Mouse (Mus musculus): ENCODE measurements around the gene Sec13. TPM values are rescaled to one million over a fixed set of nuclear protein-coding genes. Genes with fewer than 3 reads are reported as not detected.

The Sec13 gene
- polyA plus RNA-seq, 1 experiment from 2014 or later: 289 TPM

DNA sequence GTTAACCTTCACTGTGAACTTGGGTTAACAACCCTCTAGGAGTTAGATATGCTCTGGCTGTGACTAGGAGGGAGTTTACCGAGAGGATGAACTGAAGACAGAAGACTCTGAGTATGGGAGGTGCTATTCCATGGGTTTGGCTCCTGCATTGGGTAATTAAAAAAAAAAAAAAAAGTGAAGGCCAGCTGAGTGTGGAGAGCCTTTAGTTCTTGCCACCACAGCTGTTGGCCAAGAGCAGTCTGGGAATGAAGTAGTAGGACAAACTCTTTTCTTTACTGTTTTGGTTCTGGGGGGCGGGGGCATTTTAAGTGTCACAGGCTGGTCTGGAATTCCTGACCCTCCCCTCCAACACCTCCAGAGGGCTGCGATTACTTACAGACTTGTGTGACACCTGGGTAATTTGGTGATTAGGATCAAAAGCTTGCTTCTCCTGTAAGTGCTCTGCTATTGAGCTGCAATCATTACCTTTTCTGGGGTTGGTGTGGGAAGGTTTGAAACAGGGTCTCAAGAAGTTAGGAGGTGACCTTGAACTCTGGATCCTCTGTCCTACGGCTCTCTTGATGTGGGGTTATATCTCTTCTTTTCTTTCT is 44.7 kb downstream of the Sec13 start:
- DNase-seq (ENCODE audit: extremely low spot score, low spot score): no peak
- Histone ChIP-seq H3K36me3 (replicated peaks) (peaks cover 18% of the 10 kb centered on the region), H3K4me3 (peak overlapping the region; percentile 93), H3K27me3 (ENCODE audit: poor library complexity, severe bottlenecking) (no peaks in the 10 kb centered on the region), H3K27ac (peak overlapping the region; percentile 90), H3K4me1 (peaks cover 40% of the 10 kb centered on the region), H3K9me3 (no peaks in the 10 kb centered on the region)
- 84% methylated on average over 4 of the region's 4 CpGs for WGBS

DNA sequence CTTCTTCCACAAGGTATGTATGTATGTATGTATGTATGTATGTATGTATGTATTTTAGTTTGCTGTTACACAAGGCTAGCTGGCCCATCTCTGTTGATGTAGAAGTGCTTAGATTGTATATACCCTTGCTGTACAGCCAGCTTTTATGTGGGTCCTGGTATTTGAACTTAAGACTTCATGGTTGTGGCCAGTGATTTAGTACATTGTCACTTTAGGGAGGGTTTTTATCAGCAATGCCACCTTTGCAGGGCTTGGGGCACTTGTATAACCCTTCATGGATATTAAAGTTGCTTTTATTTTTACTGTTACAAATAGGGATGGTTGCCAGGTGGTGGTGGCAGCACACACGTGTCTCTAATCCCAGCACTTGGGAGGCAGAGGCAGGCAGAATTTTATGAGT is 45.3 kb downstream of the Sec13 start:
- WGBS: 76% methylated on average over 1 of the region's 1 CpGs
- Histone ChIP-seq H3K9me3 (no peaks in the 10 kb centered on the region), H3K27me3 (ENCODE audit: poor library complexity, severe bottlenecking) (no peaks in the 10 kb centered on the region), H3K27ac (no peak overlapping the region), H3K4me1 (peaks cover 44% of the 10 kb centered on the region), H3K4me3 (no peak overlapping the region), H3K36me3 (replicated peaks) (peaks cover 11% of the 10 kb centered on the region)
- no peak for DNase-seq (ENCODE audit: extremely low spot score, low spot score)

DNA sequence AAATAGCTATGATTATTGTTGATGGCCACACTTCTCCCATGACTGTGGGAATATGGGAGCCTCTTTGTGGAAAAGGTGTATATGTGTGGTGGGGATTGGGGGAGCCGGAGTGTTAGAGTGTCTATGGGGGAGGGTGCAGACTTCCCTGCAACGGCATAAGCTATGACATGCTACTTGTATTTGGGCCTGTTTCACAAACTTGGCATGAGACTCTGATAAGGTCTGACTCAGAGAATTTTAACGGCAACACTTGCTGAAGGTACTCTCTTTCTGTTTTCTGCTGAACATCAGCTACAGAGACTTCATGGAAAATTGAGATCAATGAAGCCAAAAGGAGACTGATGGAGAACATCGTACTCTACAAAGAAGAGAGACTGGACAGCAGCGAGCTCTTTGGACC is 47.2 kb downstream of the Sec13 start:
- Histone ChIP-seq H3K27me3 (ENCODE audit: poor library complexity, severe bottlenecking) (no peaks in the 10 kb centered on the region), H3K4me3 (no peak overlapping the region), H3K4me1 (peaks cover 37% of the 10 kb centered on the region), H3K27ac (no peak overlapping the region), H3K9me3 (no peaks in the 10 kb centered on the region), H3K36me3 (replicated peaks) (no peaks in the 10 kb centered on the region)
- 93% methylated on average over 5 of the region's 5 CpGs for WGBS
- no peak for DNase-seq (ENCODE audit: extremely low spot score, low spot score)

DNA sequence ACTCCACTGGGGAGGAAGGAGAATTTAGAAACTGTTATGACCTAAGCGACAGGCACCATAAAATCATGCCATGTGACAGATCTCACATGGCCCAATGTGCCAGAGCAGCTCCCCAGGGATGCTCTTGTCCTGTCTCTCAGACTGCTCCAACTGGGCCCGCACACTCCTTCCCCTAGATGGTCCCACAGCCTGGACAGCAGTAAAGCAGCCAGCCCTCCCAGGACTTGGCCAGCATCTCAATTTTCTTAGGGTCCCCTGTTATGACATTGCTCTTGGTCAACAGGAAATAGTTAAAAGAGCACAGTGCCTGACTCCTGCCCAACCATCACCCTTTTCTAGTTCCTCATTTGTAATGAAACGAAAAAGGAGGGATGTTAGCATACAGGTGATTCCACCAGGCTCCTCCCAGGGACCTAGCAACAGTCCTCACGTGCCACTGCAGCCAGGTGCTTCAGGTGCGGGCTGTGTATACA is 47.8 kb downstream of the Sec13 start:
- Histone ChIP-seq H3K27me3 (ENCODE audit: poor library complexity, severe bottlenecking) (no peaks in the 10 kb centered on the region), H3K4me1 (peaks cover 30% of the 10 kb centered on the region), H3K27ac (no peak overlapping the region), H3K9me3 (no peaks in the 10 kb centered on the region), H3K4me3 (no peak overlapping the region), H3K36me3 (replicated peaks) (no peaks in the 10 kb centered on the region)
- no peak for DNase-seq (ENCODE audit: extremely low spot score, low spot score)
- WGBS: 87% methylated on average over 5 of the region's 5 CpGs

DNA sequence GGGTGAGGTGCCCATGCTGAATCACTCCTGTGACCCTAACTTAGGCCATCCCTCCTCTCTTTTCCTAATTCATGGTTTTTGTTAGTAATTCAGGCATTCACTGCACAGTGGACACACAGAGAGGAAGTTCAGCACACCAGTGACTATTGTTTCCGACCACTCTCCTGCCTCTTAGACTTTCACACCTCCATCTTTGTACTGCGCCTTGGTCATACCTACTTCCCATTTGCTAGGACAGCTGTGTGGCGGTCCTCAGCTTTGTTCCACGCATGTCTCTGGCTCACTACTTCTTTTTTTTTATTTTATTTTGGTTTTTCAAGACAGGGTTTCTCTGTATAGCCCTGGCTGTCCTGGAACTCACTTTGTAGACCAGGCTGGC is 49.5 kb downstream of the Sec13 start:
- H3K4me1 ChIP-seq: peaks cover 28% of the 10 kb centered on the region
- H3K4me3 ChIP-seq: peak overlapping the region; percentile 31
- H3K9me3 ChIP-seq: no peaks in the 10 kb centered on the region
- no peaks in the 10 kb centered on the region for H3K27me3 ChIP-seq (ENCODE audit: poor library complexity, severe bottlenecking)
- H3K27ac ChIP-seq: peak overlapping the region; percentile 83
- WGBS: 84% methylated on average over 4 of the region's 4 CpGs
- no peak for DNase-seq (ENCODE audit: extremely low spot score, low spot score)
- H3K36me3 ChIP-seq (replicated peaks): no peaks in the 10 kb centered on the region

DNA sequence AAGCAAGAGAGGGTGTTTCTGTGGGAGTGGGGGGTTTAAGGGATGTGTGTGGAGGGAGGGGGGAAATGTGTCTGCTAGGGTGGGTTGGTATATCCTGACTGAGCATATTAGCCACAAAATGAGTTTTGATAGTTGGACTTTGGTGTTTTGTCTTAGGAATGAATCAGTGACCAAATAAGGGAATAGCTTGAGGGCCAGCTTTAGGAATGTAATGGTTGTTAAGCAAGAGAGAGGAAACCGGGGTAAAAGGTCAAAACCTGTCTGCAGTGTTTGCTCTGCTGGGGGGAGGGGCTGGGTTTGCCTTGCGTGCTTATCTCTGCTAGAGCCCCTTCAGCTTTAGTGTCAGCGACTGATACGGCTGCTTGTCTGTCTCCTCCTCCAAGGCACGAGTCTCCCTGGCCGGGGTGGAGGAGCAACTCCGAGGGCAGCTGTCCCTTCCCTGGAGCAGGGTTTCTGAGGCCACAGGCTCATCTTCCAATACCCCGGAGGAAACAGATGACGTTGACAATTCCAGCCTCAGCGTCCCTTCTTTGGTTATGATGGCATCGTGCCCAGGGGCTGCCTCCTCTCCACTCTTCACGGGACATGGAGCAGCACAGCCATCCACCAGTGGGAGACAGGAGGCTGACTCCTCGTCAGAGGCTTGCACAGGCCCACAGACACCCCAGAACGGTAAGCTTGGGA is 50.0 kb downstream of the Sec13 start:
- peak overlapping the region; percentile 83 for H3K27ac ChIP-seq
- no peaks in the 10 kb centered on the region for H3K27me3 ChIP-seq (ENCODE audit: poor library complexity, severe bottlenecking)
- H3K36me3 ChIP-seq (replicated peaks): no peaks in the 10 kb centered on the region
- H3K9me3 ChIP-seq: no peaks in the 10 kb centered on the region
- DNase-seq (ENCODE audit: extremely low spot score, low spot score): peak; percentile 61
- H3K4me3 ChIP-seq: peak overlapping the region; percentile 31
- 17% methylated on average over 14 of the region's 14 CpGs for WGBS
- peaks cover 24% of the 10 kb centered on the region for H3K4me1 ChIP-seq

DNA sequence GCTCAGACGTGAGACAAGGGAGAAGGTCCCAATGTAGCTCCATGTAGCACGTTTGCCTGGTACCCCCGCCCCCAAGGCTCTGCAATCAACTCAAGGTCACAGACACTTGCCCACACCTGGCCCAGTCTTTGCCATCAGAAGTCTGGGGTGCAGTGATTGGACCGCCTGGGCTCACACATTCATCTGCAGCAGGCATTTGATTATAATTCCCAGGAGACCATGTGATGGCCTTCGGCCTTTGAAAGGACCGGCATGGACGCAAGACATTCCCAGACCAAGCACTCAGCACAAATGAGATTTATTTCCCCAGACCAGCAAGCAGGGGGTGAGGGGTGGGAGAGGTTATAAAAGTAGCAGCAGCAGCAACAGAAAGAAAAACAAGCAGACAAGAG is 50.5 kb downstream of the Sec13 start:
- peak overlapping the region; percentile 31; the same call in 1 of the 2 replicates for H3K4me3 ChIP-seq
- DNase-seq (ENCODE audit: extremely low spot score, low spot score): peak; percentile 40

DNA sequence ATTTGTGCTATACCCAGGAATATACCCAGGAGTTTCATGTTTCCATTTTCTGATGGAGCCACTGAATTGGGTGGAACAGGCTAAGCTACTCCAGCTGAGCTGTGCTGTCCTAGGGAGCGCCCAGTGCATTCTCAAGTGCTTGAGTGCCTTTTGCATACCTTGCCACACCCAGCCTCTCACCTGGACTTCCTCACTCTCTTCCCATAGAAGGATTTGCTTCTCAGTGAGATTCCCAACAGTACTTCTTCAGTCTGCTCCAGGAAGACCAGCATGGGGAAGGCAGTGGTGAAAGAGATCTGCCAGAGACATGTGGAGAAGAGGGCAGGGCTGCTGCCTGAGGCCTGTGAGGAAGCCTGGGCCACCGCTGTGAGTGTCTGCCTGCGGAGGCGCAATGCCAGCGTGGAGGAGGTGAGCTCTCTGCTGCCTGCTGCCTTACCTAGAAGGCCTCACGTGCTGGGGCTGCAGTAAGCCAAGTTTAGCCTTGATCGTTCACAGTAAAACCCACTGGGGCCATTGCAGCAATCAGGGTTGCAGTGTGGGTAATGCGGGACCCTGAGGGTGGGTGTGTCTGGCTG is 53.9 kb downstream of the Sec13 start:
- no peak for DNase-seq (ENCODE audit: extremely low spot score, low spot score)
- 43% methylated on average over 8 of the region's 8 CpGs for WGBS
- Histone ChIP-seq H3K36me3 (replicated peaks) (no peaks in the 10 kb centered on the region), H3K27ac (no peak overlapping the region), H3K4me1 (peaks cover 24% of the 10 kb centered on the region), H3K27me3 (ENCODE audit: poor library complexity, severe bottlenecking) (no peaks in the 10 kb centered on the region), H3K4me3 (no peak overlapping the region), H3K9me3 (no peaks in the 10 kb centered on the region)

More for the DNA sequence above, 50.5 kb downstream of the Sec13 start:
- H3K27me3 ChIP-seq (ENCODE audit: poor library complexity, severe bottlenecking): no peaks in the 10 kb centered on the region
- H3K4me1 ChIP-seq: peaks cover 24% of the 10 kb centered on the region
- H3K9me3 ChIP-seq: no peaks in the 10 kb centered on the region
- peak overlapping the region; percentile 83 for H3K27ac ChIP-seq
- no peaks in the 10 kb centered on the region for H3K36me3 ChIP-seq (replicated peaks)
- 30% methylated on average over 7 of the region's 7 CpGs for WGBS

DNA sequence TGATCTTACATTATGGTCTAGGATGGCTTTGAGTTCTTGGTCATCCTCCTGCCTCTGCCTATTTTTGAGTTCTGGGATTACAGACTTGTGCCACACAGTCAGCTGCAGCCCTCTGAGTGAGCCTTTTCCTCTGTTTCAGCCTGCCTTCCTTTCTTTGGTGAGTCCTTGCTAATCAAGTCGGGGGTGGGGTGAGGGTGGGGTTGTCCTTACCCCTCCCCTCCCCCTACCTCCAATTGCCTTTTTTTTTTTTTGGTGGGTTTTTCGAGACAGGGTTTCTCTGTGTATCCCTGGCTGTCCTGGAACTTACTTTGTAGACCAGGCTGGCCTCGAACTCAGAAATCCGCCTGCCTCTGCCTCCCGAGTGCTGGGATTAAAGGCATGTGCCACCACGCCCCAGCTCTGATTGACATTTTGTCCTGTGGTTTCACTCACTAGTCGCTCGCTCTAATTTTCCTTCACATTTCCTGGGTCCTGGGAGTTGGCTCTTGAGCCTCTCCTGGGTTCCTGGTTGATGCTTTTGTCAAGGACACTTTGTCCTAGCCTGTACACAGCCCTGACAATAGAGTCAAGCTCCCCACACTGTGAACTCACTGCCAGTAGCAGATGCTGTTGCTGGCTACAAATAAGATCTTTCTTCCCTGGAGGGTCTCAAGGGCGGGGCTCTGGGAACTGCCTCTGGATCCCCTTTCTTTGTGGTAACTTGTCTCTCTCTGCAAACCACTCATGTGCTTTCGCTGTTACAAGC is 57.3 kb downstream of the Sec13 start:
- H3K36me3 ChIP-seq (replicated peaks): no peaks in the 10 kb centered on the region

DNA sequence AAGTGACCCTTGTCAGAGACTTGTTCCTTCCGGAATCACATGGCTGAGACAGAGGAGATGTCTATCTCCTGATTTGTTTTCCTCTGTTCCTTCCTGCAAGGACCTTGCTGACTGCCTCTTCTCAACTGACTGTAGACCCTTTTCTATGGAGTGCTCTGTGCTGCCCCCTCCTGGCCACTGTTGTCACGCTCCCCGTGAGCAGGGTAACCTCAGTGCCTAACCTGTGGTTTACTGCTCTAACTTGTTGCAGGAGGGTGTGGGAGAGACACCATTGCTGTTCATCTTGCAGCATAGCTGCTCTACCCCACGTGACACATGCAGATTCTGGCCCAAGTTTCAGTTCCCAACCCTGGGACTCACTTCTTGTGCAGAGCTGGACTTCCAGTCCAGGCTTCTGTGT is 59.3 kb downstream of the Sec13 start:
- peak; percentile 73 for DNase-seq (ENCODE audit: extremely low spot score, low spot score)
- Histone ChIP-seq H3K27me3 (ENCODE audit: poor library complexity, severe bottlenecking) (no peaks in the 10 kb centered on the region), H3K4me3 (no peak overlapping the region), H3K27ac (no peak overlapping the region), H3K36me3 (replicated peaks) (no peaks in the 10 kb centered on the region), H3K4me1 (no peaks in the 10 kb centered on the region; the same call in 1 of the 2 replicates), H3K9me3 (no peaks in the 10 kb centered on the region)
- WGBS: 16% methylated on average over 4 of the region's 4 CpGs

More for the DNA sequence above, 57.3 kb downstream of the Sec13 start:
- no peaks in the 10 kb centered on the region for H3K27me3 ChIP-seq (ENCODE audit: poor library complexity, severe bottlenecking)
- H3K9me3 ChIP-seq: no peaks in the 10 kb centered on the region
- no peak for DNase-seq (ENCODE audit: extremely low spot score, low spot score)
- 90% methylated on average over 10 of the region's 10 CpGs for WGBS
- peaks cover 7% of the 10 kb centered on the region for H3K4me1 ChIP-seq
- H3K4me3 ChIP-seq: no peak overlapping the region
- no peak overlapping the region for H3K27ac ChIP-seq

DNA sequence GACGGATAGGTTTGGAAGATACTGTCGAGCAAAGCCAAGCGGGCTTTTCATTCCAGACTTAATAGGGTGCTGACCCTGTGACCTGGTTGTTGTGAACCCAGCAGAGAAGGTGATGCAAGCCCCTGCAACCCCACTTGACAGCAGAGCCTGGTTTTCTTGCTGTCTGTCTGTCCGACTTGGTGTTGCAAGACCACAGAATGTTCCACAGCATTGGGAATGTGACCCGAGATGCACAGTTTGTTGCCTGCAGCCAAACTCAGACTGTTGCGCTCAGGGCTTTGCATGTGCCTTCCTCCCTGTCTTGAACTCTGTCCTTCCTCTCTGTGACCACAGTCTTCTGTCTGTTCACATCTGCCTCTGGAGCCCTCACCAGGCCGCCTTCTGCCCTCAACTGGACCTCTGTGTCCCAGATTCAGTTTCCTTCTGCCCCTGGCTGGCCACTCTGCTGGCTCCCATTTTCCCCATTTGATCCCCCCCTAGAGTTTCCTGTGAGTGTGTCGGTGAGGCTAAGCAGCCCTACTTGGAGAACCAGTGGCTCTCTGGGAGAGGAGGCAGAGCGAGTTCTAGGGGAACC is 60.5 kb downstream of the Sec13 start:
- no peak for DNase-seq (ENCODE audit: extremely low spot score, low spot score)
- H3K27ac ChIP-seq: no peak overlapping the region
- no peaks in the 10 kb centered on the region for H3K36me3 ChIP-seq (replicated peaks)
- no peaks in the 10 kb centered on the region; the same call in 1 of the 2 replicates for H3K4me1 ChIP-seq
- WGBS: 81% methylated on average over 9 of the region's 9 CpGs
- H3K4me3 ChIP-seq: no peak overlapping the region
- H3K9me3 ChIP-seq: no peaks in the 10 kb centered on the region
- H3K27me3 ChIP-seq (ENCODE audit: poor library complexity, severe bottlenecking): no peaks in the 10 kb centered on the region

DNA sequence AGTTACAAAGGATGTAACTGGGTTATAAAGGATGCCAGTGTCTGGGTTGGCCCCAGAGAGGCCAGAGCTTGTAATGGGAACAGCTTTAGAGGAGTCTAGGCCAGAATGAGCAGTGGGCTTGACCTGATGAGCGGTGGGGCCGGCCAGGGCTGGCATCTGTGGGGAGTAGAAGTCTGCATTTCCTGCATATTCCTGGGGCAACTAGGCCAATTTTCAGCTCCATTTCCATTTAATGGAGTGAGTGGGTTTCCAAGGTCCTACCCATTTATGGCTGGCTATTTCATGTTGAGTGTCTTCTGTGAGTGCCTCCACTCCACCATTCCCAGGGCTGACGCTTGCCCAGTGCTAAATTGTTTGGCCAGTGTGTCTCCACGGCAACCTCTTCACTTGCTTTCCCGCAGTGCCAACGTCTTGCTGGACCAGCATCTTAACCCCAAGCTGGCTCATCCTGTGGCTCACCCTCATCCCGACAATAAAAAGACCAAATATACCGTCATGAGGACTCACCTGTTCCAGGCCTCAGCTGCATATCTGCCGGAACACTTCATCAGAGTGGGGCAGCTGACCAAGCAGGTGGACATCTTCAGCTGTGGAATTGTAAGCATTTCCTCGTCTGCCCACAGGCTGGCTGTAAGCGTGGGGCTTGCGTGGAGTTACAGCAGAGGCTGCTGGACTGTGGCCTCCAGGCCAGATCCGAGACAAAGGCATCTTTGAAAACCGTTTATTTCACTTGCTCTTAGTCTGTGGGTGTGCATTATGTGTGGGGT is 62.1 kb downstream of the Sec13 start:
- Histone ChIP-seq H3K4me1 (no peaks in the 10 kb centered on the region; the same call in 1 of the 2 replicates), H3K4me3 (no peak overlapping the region), H3K27me3 (ENCODE audit: poor library complexity, severe bottlenecking) (no peaks in the 10 kb centered on the region), H3K27ac (no peak overlapping the region), H3K9me3 (no peaks in the 10 kb centered on the region), H3K36me3 (replicated peaks) (no peaks in the 10 kb centered on the region)
- no peak for DNase-seq (ENCODE audit: extremely low spot score, low spot score)
- 81% methylated on average over 14 of the region's 14 CpGs for WGBS

Measured in forebrain, embryonic 10.5 days (tissue).